Mouse (Mus musculus): ENCODE measurements around the gene Spry1.

DNA sequence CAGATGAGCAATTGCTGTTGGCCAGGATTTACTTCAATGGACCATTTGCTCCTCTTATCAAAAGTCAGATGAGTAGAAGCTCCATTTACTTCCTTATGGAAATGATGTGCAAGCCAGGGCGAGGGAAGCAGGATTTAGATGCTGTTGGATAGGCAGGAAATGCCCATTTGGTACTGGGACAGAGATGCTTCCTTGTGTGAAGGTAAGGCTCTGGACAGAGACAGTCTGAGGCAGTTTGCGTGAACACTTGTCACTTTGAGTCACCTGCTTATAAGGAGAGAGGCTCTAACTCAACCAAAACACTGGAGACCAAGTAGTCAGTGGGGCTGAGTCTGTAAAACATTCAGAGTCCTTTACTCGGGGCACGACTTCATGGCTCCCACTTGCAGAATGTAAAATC, 2.8 kb upstream of the Spry1 start:
- TF ChIP-seq ZMIZ1 (IDR thresholded peaks at IDR 0.05; ENCODE audit: low read depth, low read length): no peak
- TF ChIP-seq E2F4 (IDR thresholded peaks at IDR 0.05; ENCODE audit: insufficient replicate concordance, low read depth, low read length): no peak
- no peak for TF ChIP-seq MAZ (IDR thresholded peaks at IDR 0.05; ENCODE audit: low read depth, low read length)
- no peak for TF ChIP-seq USF2 (conservative IDR thresholded peaks at IDR 0.05; ENCODE audit: low read depth, low read length)
- TF ChIP-seq POLR2A (IDR thresholded peaks at IDR 0.05; ENCODE audit: low read depth, low read length): no peak
- TF ChIP-seq HCFC1 (IDR thresholded peaks at IDR 0.05; ENCODE audit: low read depth, low read length): no peak
- no peak for TF ChIP-seq EP300 (IDR thresholded peaks at IDR 0.05; ENCODE audit: low read length)
- TF ChIP-seq ZNF384 (IDR thresholded peaks at IDR 0.05; ENCODE audit: low read depth, low read length): no peak
- no peak for TF ChIP-seq GABPA (IDR thresholded peaks at IDR 0.05; ENCODE audit: insufficient replicate concordance, low read depth, low read length)
- TF ChIP-seq MAFK (IDR thresholded peaks at IDR 0.05; ENCODE audit: insufficient replicate concordance, low read length): no peak
- TF ChIP-seq BHLHE40 (IDR thresholded peaks at IDR 0.05; ENCODE audit: low read depth, low read length): no peak
- TF ChIP-seq CTCF (conservative IDR thresholded peaks at IDR 0.05 in 1 of 2, IDR thresholded peaks at IDR 0.05 in 1 of 2; ENCODE audit: low read depth in 2 of 2, low read length in 2 of 2): no peak
- no peak for TF ChIP-seq TBP (conservative IDR thresholded peaks at IDR 0.05; ENCODE audit: low read depth, low read length)

Measured in CH12.LX (cell line).